Mouse (Mus musculus): ENCODE data around the gene Gm4181.

Gm4181 gene

DNA sequence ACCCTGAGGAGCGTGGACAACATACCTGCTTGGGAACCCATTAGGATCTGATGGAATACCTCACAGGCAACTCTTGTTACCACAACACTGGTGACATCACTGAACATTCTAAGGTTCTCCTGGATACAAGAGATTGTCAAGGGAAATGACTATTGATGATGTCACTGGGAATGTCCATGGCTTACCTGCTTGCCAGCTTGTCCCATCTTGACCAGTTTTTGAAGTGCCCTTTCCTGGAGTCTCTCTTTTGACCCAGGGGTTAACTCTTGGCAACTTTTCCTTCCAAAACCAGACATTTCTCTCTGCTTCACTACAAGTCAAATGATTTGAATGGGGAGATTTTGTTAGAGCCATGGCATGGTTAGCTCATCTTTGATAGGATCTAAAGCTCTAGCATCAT lies at the start of gene Gm4181:
Gm4181 (minus strand) TSS at position 101 of the 400 bp plus-strand sequence.
- WGBS = 78% methylated on average over 1 of the region's 1 CpGs

DNA sequence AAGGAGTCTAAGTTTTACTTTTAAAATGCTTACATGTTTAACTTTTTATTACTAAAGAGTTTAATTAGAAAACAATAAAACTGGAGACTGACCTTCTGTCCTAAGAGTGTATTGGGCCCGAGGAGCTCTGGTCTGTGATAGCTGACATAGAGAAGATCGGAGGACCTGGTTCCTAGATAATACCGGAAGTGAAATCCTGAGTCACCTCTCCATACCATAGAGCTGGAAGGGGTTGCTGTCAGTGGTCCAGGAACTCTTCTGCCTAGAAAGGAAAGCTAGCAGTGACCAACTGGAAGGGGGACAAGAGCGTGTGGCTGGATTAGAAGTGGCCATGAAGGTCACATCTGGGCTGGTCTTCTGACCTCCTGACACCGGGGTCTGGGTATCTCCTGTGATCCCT lies 41.8 kb upstream of the Gm4181 start:
- WGBS = 92% methylated on average over 5 of the region's 5 CpGs

DNA sequence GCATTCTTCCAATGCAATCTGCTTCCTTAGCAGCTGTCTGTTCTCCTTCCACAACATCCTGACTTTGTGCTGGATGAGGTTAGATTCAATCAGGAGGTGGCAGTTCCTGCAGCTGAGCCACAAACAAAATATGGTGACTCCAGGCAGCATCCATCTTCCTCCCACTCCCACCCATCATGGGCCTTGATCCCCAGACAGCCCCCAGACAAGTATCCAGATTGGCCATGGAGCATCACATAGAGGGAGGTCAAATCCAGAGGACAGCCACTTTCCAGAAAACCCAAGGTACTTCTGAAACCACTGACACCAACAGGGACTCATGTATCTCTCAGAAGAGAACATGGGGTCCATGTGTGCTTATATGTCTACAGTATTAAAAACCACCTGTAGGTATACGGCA lies 3.0 kb downstream of the Gm4181 start:
- 97% methylated on average over 1 of the region's 1 CpGs for WGBS

DNA sequence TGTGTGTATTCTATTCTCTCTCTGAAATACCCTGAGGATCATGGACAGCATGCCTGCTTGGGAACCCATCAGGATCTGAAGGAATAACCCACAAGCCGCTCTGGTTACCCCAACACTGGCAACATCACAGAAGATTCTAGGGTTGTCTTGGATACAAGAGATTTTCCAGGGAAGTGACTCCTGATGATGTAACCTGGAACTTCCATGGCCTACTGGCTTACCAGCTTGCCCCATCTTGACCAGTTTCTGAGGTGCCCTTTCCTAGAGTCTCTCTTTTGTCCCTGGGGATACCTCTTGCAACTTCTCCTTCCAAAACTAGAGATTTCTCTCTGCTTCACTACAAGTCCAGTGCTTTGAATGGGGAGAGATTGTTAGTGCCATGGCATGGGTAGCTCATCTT lies 24.3 kb downstream of the Gm4181 start, which contains the start of gene Gm17078:
Gm17078 (minus strand) TSS at position 101 of the 400 bp plus-strand sequence.
- 79% methylated on average over 1 of the region's 1 CpGs for WGBS

DNA sequence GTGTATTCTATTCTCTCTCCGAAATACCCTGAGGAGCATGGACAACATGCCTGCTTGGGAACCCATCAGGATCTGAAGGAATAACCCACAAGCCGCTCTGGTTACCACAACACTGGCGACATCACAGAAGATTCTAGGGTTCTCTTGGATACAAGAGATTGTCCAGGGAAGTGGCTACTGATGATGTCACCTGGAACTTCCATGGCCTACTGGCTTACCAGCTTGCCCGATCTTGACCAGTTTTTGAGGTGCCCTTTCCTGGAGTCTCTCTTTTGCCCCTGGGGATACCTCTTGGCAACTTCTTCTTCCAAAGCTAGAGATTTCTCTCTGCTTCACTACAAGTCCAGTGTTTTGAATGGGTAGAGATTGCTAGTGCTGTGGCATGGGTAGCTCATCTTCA lies 43.4 kb downstream of the Gm4181 start, which contains the start of gene Gm17174:
Gm17174 (minus strand) TSS at position 101 of the 400 bp plus-strand sequence.
- 92% methylated on average over 4 of the region's 4 CpGs for WGBS
